Mouse (Mus musculus): Measurements from ENCODE around the gene Musk.

The Musk gene

GRCm38 (mm10) chr4:58317536-58317935 lies 31.8 kb downstream of the Musk start:
- DNase-seq, result no peak

GRCm38 (mm10) chr4:58320293-58320692 lies 34.5 kb downstream of the Musk start:
- no peak for DNase-seq

DNA sequence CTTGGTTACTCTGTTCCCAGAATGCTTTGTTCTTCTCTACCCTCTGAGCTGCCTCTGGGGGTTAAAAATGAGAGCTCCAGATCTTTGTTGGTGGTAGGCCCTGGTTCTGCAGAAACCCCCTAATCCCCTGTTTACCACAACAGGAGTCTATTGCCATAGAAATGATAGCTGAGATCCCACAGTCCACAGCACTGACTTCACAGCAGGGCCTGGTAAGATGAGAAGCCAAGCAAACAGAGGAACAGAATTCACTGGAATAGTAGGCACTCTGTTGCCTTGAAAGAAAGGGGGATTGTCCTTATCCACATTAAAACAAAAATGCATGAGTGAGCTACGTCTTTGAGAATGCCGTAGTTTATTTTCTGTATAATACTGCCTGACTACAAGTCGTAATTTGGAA lies 41.0 kb downstream of the Musk start:
- no peak for DNase-seq

DNA sequence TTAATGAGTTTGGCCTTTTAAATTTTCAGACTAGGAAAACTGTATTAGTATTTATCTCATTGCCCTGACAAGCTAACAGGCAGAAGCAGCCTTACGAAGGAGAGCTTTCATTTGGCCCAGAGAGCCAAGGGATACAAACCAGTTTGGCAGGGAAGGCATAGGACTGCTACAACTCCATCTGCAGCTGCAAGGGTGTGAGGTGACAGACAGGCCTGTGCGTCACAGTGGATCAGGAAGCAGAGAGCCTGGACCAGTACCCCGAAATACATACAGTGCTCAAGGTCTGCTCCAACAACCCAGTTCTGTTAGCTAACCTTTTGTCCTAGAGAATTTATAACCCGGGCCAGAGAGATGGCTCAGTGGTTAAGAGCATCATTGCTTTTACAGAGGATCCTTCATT lies 42.5 kb downstream of the Musk start:
- DNase-seq, result no peak

- DNase-seq, result no peak
Measured at GRCm38 (mm10) chr4:58330016-58330415, 44.3 kb downstream of the Musk start.

GRCm38 (mm10) chr4:58330864-58331638 lies 45.3 kb downstream of the Musk start:
- no peak for DNase-seq

- DNase-seq, result no peak
Measured at GRCm38 (mm10) chr4:58332394-58332793, 46.6 kb downstream of the Musk start.

DNA sequence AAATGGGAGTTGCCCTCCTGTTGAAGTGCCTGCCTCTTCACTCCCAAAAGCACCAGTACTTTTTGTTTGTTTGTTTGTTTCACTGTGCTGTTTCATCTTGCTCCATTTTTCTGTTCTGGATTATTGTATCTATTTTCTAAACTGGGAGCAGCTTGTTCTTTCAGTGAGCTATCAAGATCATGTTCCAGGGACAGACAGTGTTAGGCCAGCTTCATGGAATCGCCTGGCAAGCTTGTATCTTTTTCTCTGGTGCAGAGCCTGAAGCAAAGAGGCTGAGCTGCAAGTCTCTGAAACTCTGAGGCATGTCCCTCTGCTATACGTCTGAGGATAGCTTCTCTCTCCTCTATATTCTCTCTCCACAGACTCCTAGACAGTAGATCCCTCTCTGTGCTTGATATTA lies 50.5 kb downstream of the Musk start:
- no peak for DNase-seq

GRCm38 (mm10) chr4:58339226-58339625 lies 53.5 kb downstream of the Musk start:
- no peak for DNase-seq

GRCm38 (mm10) chr4:58350206-58350605 lies 64.4 kb downstream of the Musk start:
- DNase-seq, result no peak

DNA sequence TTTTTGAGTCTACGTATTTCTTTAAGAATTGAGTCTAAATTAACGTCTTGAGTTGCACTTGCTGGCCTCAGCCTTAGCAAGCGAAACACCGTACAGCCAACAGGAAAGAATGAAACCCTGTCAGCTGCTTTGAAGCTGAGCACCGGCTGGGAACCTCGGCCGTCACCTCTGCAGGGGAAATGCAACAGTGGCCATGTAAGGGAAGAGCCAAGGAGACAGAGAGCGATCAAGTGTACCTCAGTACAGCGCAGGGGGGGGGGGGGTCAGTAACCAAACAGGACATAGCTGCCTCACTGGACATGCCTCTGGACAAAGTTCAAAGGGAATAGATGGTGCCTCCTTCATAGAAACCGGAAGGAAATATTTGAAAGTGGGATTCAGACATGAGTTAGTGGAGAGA lies 65.4 kb downstream of the Musk start:
- no peak for DNase-seq

GRCm38 (mm10) chr4:58351590-58351989 lies 65.8 kb downstream of the Musk start:
- DNase-seq, result no peak

DNA sequence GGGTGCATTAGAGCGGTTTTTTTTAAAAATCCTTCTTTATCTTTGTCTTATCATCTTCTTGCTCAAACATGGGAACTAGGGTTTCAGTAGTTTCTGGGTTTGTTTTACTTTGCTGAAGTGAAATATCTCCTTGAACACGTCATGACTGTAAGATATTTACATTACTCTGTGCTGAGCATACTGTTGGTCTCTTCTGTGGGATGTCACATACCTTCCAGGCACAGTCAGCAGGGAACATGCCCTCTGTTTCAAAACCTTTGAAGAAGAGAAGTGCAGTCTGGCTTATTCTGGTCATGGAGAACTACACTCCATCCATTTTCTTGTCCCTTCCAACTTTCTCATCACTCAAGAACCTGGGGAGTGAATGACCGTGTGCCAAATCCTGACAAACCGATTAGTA lies 73.2 kb downstream of the Musk start:
- no peak for DNase-seq

DNA sequence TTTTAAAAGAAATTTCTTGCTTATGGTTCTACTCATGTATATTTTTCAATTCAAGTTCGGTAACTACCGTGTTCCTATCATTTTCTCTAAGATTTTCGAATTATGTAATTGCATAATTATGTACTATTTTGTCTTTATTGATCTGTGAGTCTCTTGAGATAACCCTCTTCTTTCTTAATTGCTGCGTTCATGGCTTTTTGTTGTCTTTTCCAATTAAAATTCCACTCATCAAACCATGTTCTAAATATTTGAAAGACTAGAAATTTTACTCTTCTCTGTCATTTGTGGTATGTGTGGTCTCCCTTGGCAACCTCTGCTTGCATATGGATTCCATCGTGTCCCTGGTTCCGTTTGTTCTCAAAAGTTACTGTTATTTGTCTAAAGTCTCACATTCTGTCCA lies 79.6 kb downstream of the Musk start:
- DNase-seq, result no peak

GRCm38 (mm10) chr4:58371106-58371505 lies 85.3 kb downstream of the Musk start:
- DNase-seq, result no peak

DNA sequence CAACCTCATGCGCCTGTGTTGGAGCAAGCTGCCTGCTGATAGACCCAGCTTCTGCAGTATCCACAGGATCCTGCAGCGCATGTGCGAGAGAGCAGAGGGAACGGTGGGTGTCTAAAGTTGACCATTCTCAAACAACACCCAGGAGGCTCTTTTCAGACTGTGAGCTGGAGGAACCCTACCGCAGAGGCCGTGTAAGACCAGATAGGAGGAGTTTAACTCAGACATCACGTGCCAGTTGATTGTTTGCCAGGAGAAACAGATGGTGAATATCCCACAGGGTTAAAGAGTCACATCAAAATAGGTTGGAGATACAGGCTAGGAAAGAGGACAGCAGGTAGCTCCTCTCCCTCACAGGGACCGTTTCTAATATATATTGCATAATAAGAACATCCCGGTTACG lies 87.8 kb downstream of the Musk start:
- DNase-seq, result no peak

GRCm38 (mm10) chr4:58374141-58374870 lies 88.5 kb downstream of the Musk start:
- no peak for DNase-seq

- no peak for DNase-seq
Measured at GRCm38 (mm10) chr4:58379186-58379585, 93.4 kb downstream of the Musk start.

- no peak for DNase-seq
Measured at GRCm38 (mm10) chr4:58400861-58401341, 115.1 kb downstream of the Musk start.

- no peak for DNase-seq
Measured at GRCm38 (mm10) chr4:58401973-58402501, 116.3 kb downstream of the Musk start.

GRCm38 (mm10) chr4:58413188-58414185 lies 127.7 kb downstream of the Musk start:
- no peak for DNase-seq

GRCm38 (mm10) chr4:58415537-58415936 lies 129.8 kb downstream of the Musk start:
- DNase-seq, result no peak

GRCm38 (mm10) chr4:58417319-58417718 lies 131.6 kb downstream of the Musk start:
- DNase-seq, result no peak

Measured in liver (tissue).